Mouse (Mus musculus): ENCODE measurements around the gene Nkx1-2. TPM values are rescaled to one million over a fixed set of nuclear protein-coding genes. Genes with fewer than 3 reads are reported as not detected.

Gene Nkx1-2
- polyA plus RNA-seq, 1 experiment, result not detected

GRCm38 (mm10) chr7:132610468-132611318 is 11.3 kb upstream of the Nkx1-2 start, which contains the start of gene Lhpp:
Gene Lhpp (plus strand): TSS chr7:132610638.
- H3K27me3 ChIP-seq (ENCODE audit: control insufficient read depth, insufficient read depth, low read length, poor library complexity, severe bottlenecking), result no peaks in the 10 kb centered on the region
- H3K27ac ChIP-seq (ENCODE audit: insufficient read depth, low read length), result no peak within 1 kb of the TSS
- H3K4me1 ChIP-seq (ENCODE audit: control insufficient read depth, insufficient read depth, low read length), result no peaks in the 10 kb centered on the region
- TF ChIP-seq EP300 (IDR thresholded peaks at IDR 0.05; ENCODE audit: insufficient read depth, low read depth, low read length) (no peak), CTCF (IDR thresholded peaks at IDR 0.05; ENCODE audit: low read depth, low read length) (no peak)
- no peaks in the 10 kb centered on the region for H3K36me3 ChIP-seq (ENCODE audit: control insufficient read depth, insufficient read depth, low read length, poor library complexity, severe bottlenecking)
- no peaks in the 10 kb centered on the region for H3K9me3 ChIP-seq (replicated peaks; ENCODE audit: control insufficient read depth, insufficient read depth, low read length, poor library complexity, severe bottlenecking)
- peak within 1 kb of the TSS; percentile 75 for H3K4me3 ChIP-seq (ENCODE audit: low read depth, low read length)
- H3K9ac ChIP-seq (ENCODE audit: low read depth, poor library complexity, severe bottlenecking), result no peak within 1 kb of the TSS

- Histone ChIP-seq H3K9me3 (replicated peaks; ENCODE audit: control insufficient read depth, insufficient read depth, low read length, poor library complexity, severe bottlenecking) (no peaks in the 10 kb centered on the region), H3K4me1 (ENCODE audit: control insufficient read depth, insufficient read depth, low read length) (no peaks in the 10 kb centered on the region), H3K27ac (ENCODE audit: insufficient read depth, low read length) (no peak overlapping the region), H3K9ac (ENCODE audit: low read depth, poor library complexity, severe bottlenecking) (no peak overlapping the region), H3K36me3 (ENCODE audit: control insufficient read depth, insufficient read depth, low read length, poor library complexity, severe bottlenecking) (no peaks in the 10 kb centered on the region), H3K27me3 (ENCODE audit: control insufficient read depth, insufficient read depth, low read length, poor library complexity, severe bottlenecking) (peaks cover 2% of the 10 kb centered on the region), H3K4me3 (ENCODE audit: low read depth, low read length) (no peak overlapping the region)
- no peak for TF ChIP-seq EP300 (IDR thresholded peaks at IDR 0.05; ENCODE audit: insufficient read depth, low read depth, low read length)
- TF ChIP-seq CTCF (IDR thresholded peaks at IDR 0.05; ENCODE audit: low read depth, low read length), result no peak
- no peak for TF ChIP-seq POLR2A (IDR thresholded peaks at IDR 0.05; ENCODE audit: insufficient read depth, low read length)
Observed at GRCm38 (mm10) chr7:132608316-132609020, 9.0 kb upstream of the Nkx1-2 start.

GRCm38 (mm10) chr7:132605689-132606088 is 6.3 kb upstream of the Nkx1-2 start:
- H3K4me3 ChIP-seq (ENCODE audit: low read depth, low read length), result no peak overlapping the region
- H3K27ac ChIP-seq (ENCODE audit: insufficient read depth, low read length), result no peak overlapping the region
- no peak for TF ChIP-seq POLR2A (IDR thresholded peaks at IDR 0.05; ENCODE audit: insufficient read depth, low read length)
- TF ChIP-seq EP300 (IDR thresholded peaks at IDR 0.05; ENCODE audit: insufficient read depth, low read depth, low read length), result no peak
- TF ChIP-seq CTCF (IDR thresholded peaks at IDR 0.05; ENCODE audit: low read depth, low read length), result no peak
- no peaks in the 10 kb centered on the region for H3K36me3 ChIP-seq (ENCODE audit: control insufficient read depth, insufficient read depth, low read length, poor library complexity, severe bottlenecking)
- H3K27me3 ChIP-seq (ENCODE audit: control insufficient read depth, insufficient read depth, low read length, poor library complexity, severe bottlenecking), result peaks cover 4% of the 10 kb centered on the region
- H3K9ac ChIP-seq (ENCODE audit: low read depth, poor library complexity, severe bottlenecking), result no peak overlapping the region
- H3K9me3 ChIP-seq (replicated peaks; ENCODE audit: control insufficient read depth, insufficient read depth, low read length, poor library complexity, severe bottlenecking), result no peaks in the 10 kb centered on the region
- no peaks in the 10 kb centered on the region for H3K4me1 ChIP-seq (ENCODE audit: control insufficient read depth, insufficient read depth, low read length)

GRCm38 (mm10) chr7:132604720-132605119 is 5.3 kb upstream of the Nkx1-2 start:
- H3K27ac ChIP-seq (ENCODE audit: insufficient read depth, low read length), result no peak overlapping the region
- H3K9ac ChIP-seq (ENCODE audit: low read depth, poor library complexity, severe bottlenecking), result no peak overlapping the region
- no peaks in the 10 kb centered on the region for H3K4me1 ChIP-seq (ENCODE audit: control insufficient read depth, insufficient read depth, low read length)
- TF ChIP-seq CTCF (IDR thresholded peaks at IDR 0.05; ENCODE audit: low read depth, low read length), result no peak
- no peak for TF ChIP-seq POLR2A (IDR thresholded peaks at IDR 0.05; ENCODE audit: insufficient read depth, low read length)
- TF ChIP-seq EP300 (IDR thresholded peaks at IDR 0.05; ENCODE audit: insufficient read depth, low read depth, low read length), result no peak
- no peak overlapping the region for H3K4me3 ChIP-seq (ENCODE audit: low read depth, low read length)
- H3K36me3 ChIP-seq (ENCODE audit: control insufficient read depth, insufficient read depth, low read length, poor library complexity, severe bottlenecking), result no peaks in the 10 kb centered on the region
- H3K9me3 ChIP-seq (replicated peaks; ENCODE audit: control insufficient read depth, insufficient read depth, low read length, poor library complexity, severe bottlenecking), result no peaks in the 10 kb centered on the region
- peaks cover 4% of the 10 kb centered on the region for H3K27me3 ChIP-seq (ENCODE audit: control insufficient read depth, insufficient read depth, low read length, poor library complexity, severe bottlenecking)

GRCm38 (mm10) chr7:132600926-132601325 is 1.5 kb upstream of the Nkx1-2 start:
- Histone ChIP-seq H3K36me3 (ENCODE audit: control insufficient read depth, insufficient read depth, low read length, poor library complexity, severe bottlenecking) (no peaks in the 10 kb centered on the region), H3K4me1 (ENCODE audit: control insufficient read depth, insufficient read depth, low read length) (no peaks in the 10 kb centered on the region), H3K27ac (ENCODE audit: insufficient read depth, low read length) (no peak overlapping the region), H3K9ac (ENCODE audit: low read depth, poor library complexity, severe bottlenecking) (no peak overlapping the region), H3K9me3 (replicated peaks; ENCODE audit: control insufficient read depth, insufficient read depth, low read length, poor library complexity, severe bottlenecking) (no peaks in the 10 kb centered on the region), H3K27me3 (ENCODE audit: control insufficient read depth, insufficient read depth, low read length, poor library complexity, severe bottlenecking) (peaks cover 27% of the 10 kb centered on the region), H3K4me3 (ENCODE audit: low read depth, low read length) (no peak overlapping the region)
- TF ChIP-seq EP300 (IDR thresholded peaks at IDR 0.05; ENCODE audit: insufficient read depth, low read depth, low read length) (0 out of 2 replicates have a peak, but pooled peaks have one; percentile 30), POLR2A (IDR thresholded peaks at IDR 0.05; ENCODE audit: insufficient read depth, low read length) (no peak)

- peaks cover 28% of the 10 kb centered on the region for H3K27me3 ChIP-seq (ENCODE audit: control insufficient read depth, insufficient read depth, low read length, poor library complexity, severe bottlenecking)
- H3K36me3 ChIP-seq (ENCODE audit: control insufficient read depth, insufficient read depth, low read length, poor library complexity, severe bottlenecking), result no peaks in the 10 kb centered on the region
- H3K27ac ChIP-seq (ENCODE audit: insufficient read depth, low read length), result no peak overlapping the region
- TF ChIP-seq EP300 (IDR thresholded peaks at IDR 0.05; ENCODE audit: insufficient read depth, low read depth, low read length) (no peak), CTCF (IDR thresholded peaks at IDR 0.05; ENCODE audit: low read depth, low read length) (no peak), POLR2A (IDR thresholded peaks at IDR 0.05; ENCODE audit: insufficient read depth, low read length) (no peak)
- peak overlapping the region; percentile 27 for H3K4me3 ChIP-seq (ENCODE audit: low read depth, low read length)
- H3K9ac ChIP-seq (ENCODE audit: low read depth, poor library complexity, severe bottlenecking), result no peak overlapping the region
- no peaks in the 10 kb centered on the region for H3K4me1 ChIP-seq (ENCODE audit: control insufficient read depth, insufficient read depth, low read length)
- no peaks in the 10 kb centered on the region for H3K9me3 ChIP-seq (replicated peaks; ENCODE audit: control insufficient read depth, insufficient read depth, low read length, poor library complexity, severe bottlenecking)
Observed at GRCm38 (mm10) chr7:132600026-132600425, 589 bp upstream of the Nkx1-2 start.

All from ES-Bruce4 (cell line).